Mouse (Mus musculus) mesoderm, embryonic 11.5 days (tissue): ENCODE measurements around the gene Spin1.

Experiments used
- DNase-seq: peaks from one replicate; pipeline ENCODE4 v3.0.0-alpha.2; 2012; ENCODE audit warnings: low read depth, low spot score

Gene Spin1

DNA sequence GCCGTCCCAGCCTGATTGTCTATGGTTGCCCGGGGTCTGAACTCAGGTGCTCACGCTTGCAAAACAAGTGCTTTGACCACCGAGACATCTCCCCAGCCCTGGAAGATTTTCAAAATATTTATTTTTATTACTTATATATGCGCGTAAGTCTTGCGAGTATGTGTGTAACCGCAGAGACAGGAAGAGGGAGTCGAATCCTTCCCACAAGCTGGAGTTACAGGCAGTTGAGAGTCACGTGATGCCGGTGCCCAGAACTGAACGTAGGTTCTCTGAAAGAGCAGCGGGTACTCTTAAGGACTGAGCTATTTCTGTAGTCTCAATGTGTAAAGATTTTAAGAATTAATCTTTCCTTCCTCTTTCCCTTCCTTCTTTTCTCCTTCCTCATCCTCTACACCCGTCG lies 93.2 kb downstream of the Spin1 start:
- DNase-seq, result no peak

DNA sequence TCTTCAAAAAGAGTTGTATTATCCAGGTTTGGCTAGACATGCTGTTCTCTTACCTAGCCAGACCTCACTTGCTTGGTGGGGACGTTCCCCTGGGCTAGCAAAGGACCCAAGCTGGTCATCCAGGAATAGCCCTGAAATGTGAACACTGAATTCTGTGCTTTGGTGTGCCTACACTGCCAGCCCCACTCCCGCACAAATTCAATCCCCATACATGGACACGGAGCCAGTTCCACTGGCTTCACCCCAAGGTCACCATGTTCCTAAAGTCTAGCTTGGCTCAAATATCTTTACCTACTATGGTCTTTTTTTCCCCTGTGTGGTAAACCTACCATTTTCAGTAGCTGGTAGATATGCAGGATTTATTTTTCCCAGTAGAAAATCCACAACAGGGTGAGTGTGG lies 97.0 kb downstream of the Spin1 start:
- no peak for DNase-seq

DNA sequence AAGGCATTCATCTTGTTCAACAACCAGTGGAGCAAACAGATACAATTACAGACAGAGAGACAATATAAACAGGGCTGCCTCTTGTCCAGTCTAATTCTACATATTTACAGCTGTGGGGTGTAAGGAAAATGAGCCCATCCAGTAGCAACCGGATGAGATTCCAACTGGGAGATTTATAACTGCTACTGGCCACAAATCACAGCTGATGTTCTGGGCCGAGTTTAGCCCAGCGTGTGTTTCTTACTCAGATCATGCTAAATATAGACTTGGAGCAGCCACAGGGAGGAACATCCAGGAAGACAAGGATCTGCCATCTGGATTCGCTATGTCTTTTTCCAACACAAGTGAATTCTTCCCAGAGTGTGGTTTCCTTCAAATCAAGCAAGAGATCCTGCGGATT lies 97.5 kb downstream of the Spin1 start:
- peak; percentile 74 for DNase-seq
